Mouse (Mus musculus) intestine, embryonic 16.5 days (tissue): ENCODE measurements at regions not wholly inside any gene's neighbourhood (a gene's known extent, or its start where the extent isn't known, plus 50 kb on each side); places are given as distances from the start of the nearest gene placed in this dataset.

Source experiments
- ATAC-seq: fragments of 200-750 bp; cut with Nextera tagmentation; 2 replicates; pipeline ENCODE4 v1.8.0; 2017; ENCODE audit warnings: moderate TSS enrichment, moderate library complexity
- H3K27ac ChIP-seq: fragments of 300-500 bp; sonication (generic); 2 replicates; pipeline ENCODE4 v1.5.1; 2014; ENCODE audit warnings: mild to moderate bottlenecking, low read length
- H3K27me3 ChIP-seq: fragments of 300-500 bp; sonication (generic); replicated peaks from 2 replicates; pipeline ENCODE4 v1.6.1; 2014; ENCODE audit warnings: low read length, control low read depth, mixed read lengths; ENCODE audit not compliant: control insufficient read depth, insufficient read depth
- H3K36me3 ChIP-seq: fragments of 300-500 bp; sonication (generic); 2 replicates; pipeline ENCODE4 v1.6.1; 2014; ENCODE audit warnings: low read length, control low read depth; ENCODE audit not compliant: control insufficient read depth, insufficient read depth
- H3K4me1 ChIP-seq: fragments of 300-500 bp; sonication (generic); 2 replicates; pipeline ENCODE4 v1.6.1; 2014; ENCODE audit warnings: low read length, control low read depth, mixed read lengths; ENCODE audit not compliant: control insufficient read depth, insufficient read depth
- H3K4me2 ChIP-seq: fragments of 300-500 bp; sonication (generic); 2 replicates; pipeline ENCODE4 v1.6.1; 2014; ENCODE audit warnings: low read depth, low read length, control low read depth
- H3K4me3 ChIP-seq: fragments of 300-500 bp; sonication (generic); 2 replicates; pipeline ENCODE4 v1.5.1; 2014; ENCODE audit warnings: mild to moderate bottlenecking, low read length
- H3K9ac ChIP-seq: fragments of 300-500 bp; sonication (generic); 2 replicates; pipeline ENCODE4 v1.6.1; 2014; ENCODE audit warnings: low read depth, low read length
- H3K9me3 ChIP-seq: fragments of 300-500 bp; sonication (generic); 2 replicates; pipeline ENCODE4 v1.6.1; 2016; ENCODE audit warnings: low read length, control low read depth; ENCODE audit not compliant: control insufficient read depth
- WGBS: fragments of 180-500 bp; shearing (Covaris S2); extraction: QIAGEN DNeasy Blood & Tissue Kit; methylation state at CpG from one replicate; pipeline ENCODE4 v1.1.7; 2014; 5-methylcytosine and 5-hydroxymethylcytosine counted together

GRCm38 (mm10) chr7:137618406-137619133, 181.2 kb downstream of the Glrx3 start:
- no peaks in the 10 kb centered on the region for H3K36me3 ChIP-seq
- H3K4me2 ChIP-seq: no peak overlapping the region
- H3K4me1 ChIP-seq: no peaks in the 10 kb centered on the region
- no peaks in the 10 kb centered on the region for H3K27me3 ChIP-seq
- no peak for ATAC-seq
- no peak overlapping the region for H3K9ac ChIP-seq
- no peak overlapping the region for H3K4me3 ChIP-seq
- WGBS: 43% methylated on average over 5 of the region's 5 CpGs
- H3K9me3 ChIP-seq: no peaks in the 10 kb centered on the region
- H3K27ac ChIP-seq: no peak overlapping the region

GRCm38 (mm10) chr7:137619286-137619789, 181.9 kb downstream of the Glrx3 start:
- Histone ChIP-seq H3K4me3 (no peak overlapping the region), H3K27me3 (no peaks in the 10 kb centered on the region), H3K9me3 (no peaks in the 10 kb centered on the region), H3K4me2 (no peak overlapping the region), H3K27ac (no peak overlapping the region), H3K4me1 (no peaks in the 10 kb centered on the region), H3K36me3 (no peaks in the 10 kb centered on the region), H3K9ac (no peak overlapping the region)
- ATAC-seq: no peak
- 68% methylated on average over 6 of the region's 6 CpGs for WGBS

GRCm38 (mm10) chr7:137628266-137628665, 190.9 kb downstream of the Glrx3 start:
- 87% methylated on average over 3 of the region's 3 CpGs for WGBS
- Histone ChIP-seq H3K27me3 (no peaks in the 10 kb centered on the region), H3K9me3 (no peaks in the 10 kb centered on the region), H3K27ac (no peak overlapping the region), H3K36me3 (no peaks in the 10 kb centered on the region), H3K4me2 (no peak overlapping the region), H3K4me3 (no peak overlapping the region), H3K9ac (no peak overlapping the region), H3K4me1 (no peaks in the 10 kb centered on the region)
- no peak for ATAC-seq

- ATAC-seq: no peak
- H3K4me1 ChIP-seq: no peaks in the 10 kb centered on the region
- H3K4me2 ChIP-seq: no peak overlapping the region
- H3K9me3 ChIP-seq: no peaks in the 10 kb centered on the region
- H3K4me3 ChIP-seq: no peak overlapping the region
- WGBS: 86% methylated on average over 5 of the region's 5 CpGs
- H3K27me3 ChIP-seq: no peaks in the 10 kb centered on the region
- H3K9ac ChIP-seq: no peak overlapping the region
- H3K36me3 ChIP-seq: no peaks in the 10 kb centered on the region
- H3K27ac ChIP-seq: no peak overlapping the region
Observed at GRCm38 (mm10) chr7:137629540-137629939, 192.1 kb downstream of the Glrx3 start.

GRCm38 (mm10) chr7:137648621-137649020, 211.2 kb downstream of the Glrx3 start:
- Histone ChIP-seq H3K4me2 (no peak overlapping the region), H3K27ac (no peak overlapping the region), H3K27me3 (no peaks in the 10 kb centered on the region), H3K4me1 (no peaks in the 10 kb centered on the region), H3K4me3 (no peak overlapping the region), H3K36me3 (no peaks in the 10 kb centered on the region), H3K9ac (no peak overlapping the region), H3K9me3 (no peaks in the 10 kb centered on the region)
- no peak for ATAC-seq
- WGBS: 63% methylated on average over 6 of the region's 6 CpGs

- WGBS: 78% methylated on average over 6 of the region's 6 CpGs
Observed at GRCm38 (mm10) chr7:137649650-137650049, 212.2 kb downstream of the Glrx3 start.

GRCm38 (mm10) chr7:137653837-137654236, 216.4 kb downstream of the Glrx3 start:
- 86% methylated on average over 4 of the region's 4 CpGs for WGBS
- Histone ChIP-seq H3K4me3 (no peak overlapping the region), H3K27ac (no peak overlapping the region), H3K9me3 (no peaks in the 10 kb centered on the region), H3K27me3 (no peaks in the 10 kb centered on the region), H3K9ac (no peak overlapping the region), H3K4me2 (no peak overlapping the region), H3K4me1 (no peaks in the 10 kb centered on the region), H3K36me3 (no peaks in the 10 kb centered on the region)
- ATAC-seq: no peak

More at GRCm38 (mm10) chr7:137649650-137650049, 212.2 kb downstream of the Glrx3 start:
- Histone ChIP-seq H3K4me2 (no peak overlapping the region), H3K27me3 (no peaks in the 10 kb centered on the region), H3K9ac (no peak overlapping the region), H3K9me3 (no peaks in the 10 kb centered on the region), H3K4me1 (no peaks in the 10 kb centered on the region), H3K36me3 (no peaks in the 10 kb centered on the region), H3K4me3 (no peak overlapping the region), H3K27ac (no peak overlapping the region)
- no peak for ATAC-seq

- WGBS: 83% methylated on average over 2 of the region's 2 CpGs
- Histone ChIP-seq H3K27ac (no peak overlapping the region), H3K36me3 (no peaks in the 10 kb centered on the region), H3K4me3 (no peak overlapping the region), H3K9ac (no peak overlapping the region), H3K4me2 (no peak overlapping the region), H3K4me1 (no peaks in the 10 kb centered on the region), H3K9me3 (no peaks in the 10 kb centered on the region), H3K27me3 (no peaks in the 10 kb centered on the region)
- ATAC-seq: no peak
Observed at GRCm38 (mm10) chr7:137667165-137667564, 229.8 kb downstream of the Glrx3 start.

- Histone ChIP-seq H3K4me2 (no peak overlapping the region), H3K4me1 (no peaks in the 10 kb centered on the region), H3K27me3 (no peaks in the 10 kb centered on the region), H3K36me3 (no peaks in the 10 kb centered on the region), H3K4me3 (no peak overlapping the region), H3K9me3 (no peaks in the 10 kb centered on the region), H3K9ac (no peak overlapping the region), H3K27ac (no peak overlapping the region)
- WGBS: 50% methylated on average over 4 of the region's 4 CpGs
- no peak for ATAC-seq
Observed at GRCm38 (mm10) chr7:137671156-137671555, 233.7 kb downstream of the Glrx3 start.

GRCm38 (mm10) chr7:137674596-137674995, 237.2 kb downstream of the Glrx3 start:
- H3K4me3 ChIP-seq: no peak overlapping the region
- no peak for ATAC-seq
- no peak overlapping the region for H3K27ac ChIP-seq
- no peaks in the 10 kb centered on the region for H3K9me3 ChIP-seq
- no peaks in the 10 kb centered on the region for H3K4me1 ChIP-seq
- no peaks in the 10 kb centered on the region for H3K27me3 ChIP-seq
- 82% methylated on average over 1 of the region's 1 CpGs for WGBS
- H3K9ac ChIP-seq: no peak overlapping the region
- no peak overlapping the region for H3K4me2 ChIP-seq
- H3K36me3 ChIP-seq: no peaks in the 10 kb centered on the region
